Mouse (Mus musculus): ENCODE measurements at regions not wholly inside any gene's neighbourhood (a gene's known extent, or its start where the extent isn't known, plus 50 kb on each side); places are given as distances from the start of the nearest gene placed in this dataset.

DNA sequence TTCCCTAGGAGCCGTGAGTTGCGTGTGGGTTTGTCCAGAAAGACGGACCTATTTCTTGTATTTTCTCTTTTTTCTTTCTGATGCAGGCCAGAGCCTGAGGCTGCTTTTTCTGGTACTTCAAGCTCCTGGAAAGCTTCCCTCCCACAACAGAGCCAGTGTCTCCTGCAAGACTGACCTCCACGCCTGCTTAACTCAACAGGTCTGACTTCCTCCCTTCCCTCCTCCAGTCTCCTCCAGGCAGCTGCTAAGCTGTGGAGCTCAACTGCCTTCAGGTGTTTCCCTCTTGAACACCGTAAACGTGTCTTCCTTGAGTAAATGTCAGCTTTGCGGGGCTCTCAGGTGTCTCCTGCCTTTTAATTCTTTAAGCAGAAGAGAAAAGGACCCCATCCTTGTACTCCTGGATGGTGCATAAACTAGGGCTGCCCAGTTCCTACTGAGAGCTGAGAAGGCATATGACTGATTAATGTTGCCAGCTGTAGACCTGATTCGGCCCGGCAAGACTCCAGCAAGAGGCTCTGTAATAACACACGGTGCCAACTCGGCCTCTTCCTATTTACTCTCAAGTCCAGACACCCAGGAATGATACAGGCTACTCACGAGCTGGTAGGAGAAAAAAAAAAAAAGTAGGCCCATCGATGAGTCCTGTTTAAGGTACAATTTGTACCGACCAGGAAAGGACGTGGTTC is 260.9 kb downstream of the 3100002H09Rik start:
- intact Hi-C loops (cut with DNase I): no loop called here

DNA sequence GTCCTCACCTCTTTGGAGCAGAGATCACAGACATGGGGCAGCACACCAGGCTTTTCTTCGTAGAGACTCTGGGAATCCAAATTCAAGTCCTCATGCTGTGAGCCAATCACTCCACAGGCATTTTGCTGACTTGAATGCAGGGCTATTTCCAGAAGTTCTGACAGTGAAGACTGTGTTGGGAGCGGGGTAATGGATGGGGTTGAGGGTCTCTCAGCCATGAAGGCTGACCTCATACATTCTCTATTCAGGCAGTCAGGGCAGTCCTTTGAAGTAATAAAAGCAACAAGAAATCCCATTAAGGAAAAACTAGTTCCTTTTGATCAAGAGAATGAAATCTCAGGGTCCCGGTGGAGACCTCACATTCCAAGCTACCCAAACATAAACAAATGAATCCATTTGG is 261.5 kb downstream of the 3100002H09Rik start:
- DNase-seq (ENCODE audit: low spot score in 2 of 2): no peak

More for the DNA sequence above, 260.9 kb downstream of the 3100002H09Rik start:
- no peak for DNase-seq (ENCODE audit: low spot score in 2 of 2)

DNA sequence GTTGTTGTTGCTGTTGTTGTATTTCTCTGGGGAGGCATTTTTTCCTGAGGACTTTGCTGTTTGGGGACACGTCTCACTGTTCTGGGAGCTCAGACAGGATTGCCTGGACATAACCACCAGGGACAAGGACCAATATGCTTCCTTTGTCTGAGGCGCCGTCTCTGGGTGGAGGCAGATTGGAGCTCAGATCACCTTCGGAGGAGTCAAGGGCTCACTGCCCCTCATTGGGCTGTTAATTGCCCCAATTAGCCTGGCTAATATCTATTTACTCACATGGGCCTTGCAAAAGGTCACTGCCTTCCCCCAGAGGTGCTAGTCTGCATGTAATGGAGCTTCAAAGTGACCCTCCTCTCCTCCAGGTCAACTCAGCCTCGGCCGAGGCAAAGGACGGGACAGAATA is 270.5 kb downstream of the 3100002H09Rik start:
- DNase-seq (ENCODE audit: low spot score in 2 of 2): no peak
- intact Hi-C loops (cut with DNase I): no loop called here

More for the DNA sequence above, 261.5 kb downstream of the 3100002H09Rik start:
- intact Hi-C loops (cut with DNase I): no loop called here

DNA sequence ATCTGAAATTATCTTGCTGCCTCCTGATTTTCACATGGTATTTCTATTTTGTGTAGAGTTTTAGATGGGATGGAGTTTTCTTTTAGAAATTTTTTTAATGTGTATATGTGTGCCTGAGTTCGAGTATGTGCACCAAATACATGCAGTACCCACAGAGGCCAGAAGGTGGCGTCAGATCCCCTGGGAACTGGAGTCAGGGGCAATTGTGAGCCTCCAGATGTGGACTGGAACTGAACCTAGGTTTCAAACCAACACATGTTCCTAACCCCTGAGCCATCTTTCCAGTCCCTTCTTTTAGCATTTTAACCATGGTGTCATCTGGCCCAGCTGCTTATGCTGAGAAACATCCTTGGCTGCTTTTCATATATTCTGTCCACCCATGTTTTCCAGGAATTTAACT is 274.9 kb downstream of the 3100002H09Rik start:
- intact Hi-C loops (cut with DNase I): no loop called here
- no peak for DNase-seq (ENCODE audit: low spot score in 2 of 2)

DNA sequence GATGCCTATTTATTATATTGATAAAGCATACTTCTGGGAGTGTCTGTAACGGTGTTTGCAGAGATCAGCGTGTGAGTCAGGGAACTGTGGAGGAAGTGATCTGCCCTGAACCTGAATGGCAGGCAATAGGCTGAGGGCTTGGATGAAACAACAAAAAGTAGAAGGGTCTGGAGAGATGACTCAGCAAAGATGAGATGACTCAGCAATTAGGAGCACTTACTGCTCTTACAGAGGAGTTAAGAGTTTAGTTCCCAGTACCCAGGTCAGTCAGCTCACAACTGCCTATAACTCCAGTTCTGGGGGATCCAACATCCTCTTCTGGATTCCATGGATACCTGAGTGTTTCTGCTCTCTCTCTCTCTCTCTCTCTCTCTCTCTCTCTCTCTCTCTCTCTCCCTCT is 277.6 kb downstream of the 3100002H09Rik start:
- intact Hi-C loops (cut with DNase I): no loop called here

DNA sequence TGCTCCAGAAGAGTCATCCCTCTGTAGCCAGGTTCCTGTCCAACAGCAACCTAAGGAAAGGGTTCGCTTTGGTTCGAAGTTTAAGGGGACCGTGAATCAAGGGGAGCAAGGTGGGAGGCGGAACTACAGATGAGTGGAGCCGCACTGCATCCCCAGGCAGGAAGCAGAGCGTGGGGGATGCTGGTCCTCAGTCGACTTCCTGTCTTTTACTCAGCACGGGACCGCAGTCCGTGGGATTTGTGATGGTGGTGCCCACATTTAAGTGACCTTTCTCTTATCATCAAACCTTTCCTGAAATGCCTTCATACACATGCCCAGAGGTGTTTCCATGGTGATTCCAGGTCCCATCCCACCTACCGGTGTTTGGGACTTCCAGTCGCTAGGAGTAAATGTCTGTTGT is 278.2 kb downstream of the 3100002H09Rik start:
- intact Hi-C loops (cut with DNase I): no loop called here
- no peak for DNase-seq (ENCODE audit: low spot score in 2 of 2)

More for the DNA sequence above, 277.6 kb downstream of the 3100002H09Rik start:
- DNase-seq (ENCODE audit: low spot score in 2 of 2): no peak

DNA sequence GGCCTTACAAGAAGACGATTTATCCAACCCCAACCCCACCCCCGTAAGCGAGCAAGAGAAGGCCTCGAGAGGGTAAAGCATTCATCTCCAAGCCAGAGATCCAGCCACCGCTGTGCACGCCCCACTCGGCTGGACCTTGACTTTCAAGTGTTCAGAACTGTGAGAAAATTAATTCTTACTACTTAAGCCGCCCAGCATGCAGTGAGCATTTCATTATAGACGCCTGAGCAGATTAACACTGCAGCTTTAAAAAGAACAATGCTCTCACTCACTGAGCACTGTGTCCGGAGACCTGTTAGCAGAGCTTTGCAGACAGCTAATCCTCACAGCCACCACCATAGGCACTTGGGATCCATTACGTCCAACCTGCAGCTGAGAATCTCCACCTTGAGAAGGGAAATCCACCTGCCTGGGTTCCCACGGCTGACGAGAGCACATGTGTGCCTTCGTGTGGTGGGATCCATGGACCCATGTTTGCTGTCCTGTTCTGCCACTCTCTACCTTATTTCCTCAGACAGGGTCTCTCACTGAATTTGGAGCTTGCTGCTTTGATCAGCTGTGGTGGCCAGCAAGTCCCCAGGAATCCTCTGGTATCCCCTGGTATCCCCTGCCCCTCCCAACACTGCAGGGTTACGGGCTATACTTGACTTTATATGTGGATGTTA is 281.4 kb downstream of the 3100002H09Rik start:
- no peak for DNase-seq (ENCODE audit: low spot score in 2 of 2)
- intact Hi-C loops (cut with DNase I): no loop called here

DNA sequence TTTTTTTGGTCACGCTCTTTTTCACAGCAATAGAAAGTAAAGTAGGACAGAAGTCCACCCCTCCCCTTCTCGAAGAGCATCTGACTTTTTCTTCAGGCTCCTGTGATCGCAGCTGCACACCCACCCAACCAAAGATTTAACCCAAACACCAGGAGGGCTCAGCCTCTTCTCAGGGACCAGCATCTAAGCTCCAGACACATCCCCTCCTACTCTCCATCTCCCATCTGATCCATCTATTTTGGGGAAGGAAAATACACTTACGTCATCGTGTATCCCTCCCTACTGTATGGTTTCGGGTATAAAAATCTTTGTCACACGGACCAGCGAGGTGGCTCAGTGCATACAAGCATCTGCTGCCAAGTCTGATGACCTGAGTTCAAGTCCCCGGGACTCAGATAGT is 284.3 kb downstream of the 3100002H09Rik start:
- peak; percentile 8 to 51 for DNase-seq (ENCODE audit: low spot score in 2 of 2)
- intact Hi-C loops (cut with DNase I): no loop called here

DNA sequence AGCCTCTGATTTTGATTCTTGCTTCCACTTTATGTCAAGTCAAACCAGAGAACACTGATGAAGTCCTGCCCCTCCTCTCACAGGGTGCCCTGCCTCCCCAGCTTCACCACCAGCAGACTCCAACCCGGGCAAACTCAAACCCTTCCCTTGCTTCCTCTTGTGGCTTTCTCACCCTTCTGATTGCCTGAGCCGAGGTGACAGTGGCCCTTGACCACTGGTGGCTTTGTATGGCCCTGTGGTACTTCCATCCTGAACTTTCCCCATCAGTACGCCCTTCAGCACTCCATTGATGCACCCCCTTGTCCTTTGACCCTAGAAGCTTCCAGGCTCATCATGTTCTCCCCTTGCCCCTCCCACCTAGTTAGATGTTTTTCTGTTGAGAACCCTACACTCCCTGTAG is 287.0 kb downstream of the 3100002H09Rik start:
- intact Hi-C loops (cut with DNase I): no loop called here

DNA sequence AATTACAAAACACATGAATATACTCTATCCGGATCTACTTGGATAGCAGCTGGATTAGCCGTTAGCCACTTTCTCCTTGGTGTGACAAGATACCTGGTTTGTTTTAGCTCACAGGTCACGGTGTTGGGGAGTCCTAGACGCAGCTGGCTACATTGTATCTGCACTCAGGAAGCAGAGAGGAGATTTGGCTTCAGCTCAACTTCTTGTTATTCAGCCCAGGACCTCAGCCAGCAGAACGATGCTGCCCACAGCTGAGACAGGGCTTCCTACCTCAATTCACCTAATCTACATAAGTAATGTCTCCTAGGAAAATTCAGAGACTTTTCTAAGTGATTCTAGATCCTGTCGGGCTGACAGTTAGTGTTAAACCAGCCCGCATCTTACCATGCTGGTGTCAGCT is 289.4 kb downstream of the 3100002H09Rik start:
- intact Hi-C loops (cut with DNase I): no loop called here
- no peak for DNase-seq (ENCODE audit: low spot score in 2 of 2)

More for the DNA sequence above, 287.0 kb downstream of the 3100002H09Rik start:
- no peak for DNase-seq (ENCODE audit: low spot score in 2 of 2)

DNA sequence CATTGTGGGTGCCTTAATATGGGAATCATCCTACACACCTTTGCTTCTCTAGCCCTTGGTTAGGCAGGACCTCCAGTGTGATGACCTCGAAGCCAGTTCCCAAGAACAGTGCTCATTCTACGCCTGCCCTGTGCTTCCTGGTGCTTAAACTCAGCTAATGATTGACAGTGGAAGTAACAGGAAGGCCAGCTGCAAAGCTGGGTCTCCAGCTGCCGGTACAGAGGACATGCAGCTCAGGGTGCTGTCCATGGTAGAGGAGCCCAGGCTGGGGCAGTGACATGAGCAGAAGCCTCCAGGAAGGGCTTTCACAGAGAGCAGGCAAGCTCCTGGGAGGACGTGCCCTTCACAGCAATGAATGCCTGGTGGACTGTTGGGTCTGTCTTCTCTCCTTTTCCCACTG is 293.6 kb downstream of the 3100002H09Rik start:
- intact Hi-C loops (cut with DNase I): no loop called here
- no peak for DNase-seq (ENCODE audit: low spot score in 2 of 2)

DNA sequence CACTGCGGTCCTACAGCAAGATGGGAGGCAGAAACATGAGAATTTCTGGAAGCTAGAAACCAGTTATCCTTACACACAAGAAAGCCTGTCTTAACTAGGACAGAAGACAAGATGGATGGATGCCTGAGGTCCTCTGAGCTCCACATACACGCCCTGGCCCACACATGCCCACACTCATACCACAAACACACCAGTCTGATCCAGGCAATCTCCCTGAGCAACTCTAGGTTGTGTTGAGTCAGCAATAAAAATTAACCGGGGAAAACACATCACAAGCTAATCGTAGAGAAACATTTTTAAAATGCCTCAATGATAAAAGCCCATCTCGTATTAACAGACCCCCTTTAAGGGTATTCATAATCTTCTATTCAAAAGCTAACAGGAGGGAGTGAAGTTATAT is 298.9 kb downstream of the 3100002H09Rik start:
- no peak for DNase-seq (ENCODE audit: low spot score in 2 of 2)
- intact Hi-C loops (cut with DNase I): no loop called here

DNA sequence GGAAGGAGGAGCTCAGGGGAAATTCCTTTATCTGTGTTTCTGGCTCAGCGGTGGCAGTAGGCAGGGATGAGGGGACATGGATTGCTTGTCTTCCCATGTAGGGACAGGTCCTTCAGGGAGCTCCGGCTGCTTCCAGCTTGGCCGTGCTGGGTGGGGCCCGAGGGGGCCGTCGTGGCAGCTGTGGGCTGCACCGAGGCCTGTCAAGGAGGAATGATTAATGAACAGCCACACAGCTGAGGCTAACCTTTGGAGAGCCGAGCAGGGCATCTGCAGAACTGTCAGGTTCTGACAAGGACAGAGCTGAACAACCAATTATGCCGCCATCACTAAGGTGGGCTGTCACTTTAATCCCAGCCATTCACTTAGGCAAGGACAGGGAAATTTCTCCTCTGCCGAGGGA is 300.0 kb downstream of the 3100002H09Rik start:
- intact Hi-C loops (cut with DNase I): no loop called here

DNA sequence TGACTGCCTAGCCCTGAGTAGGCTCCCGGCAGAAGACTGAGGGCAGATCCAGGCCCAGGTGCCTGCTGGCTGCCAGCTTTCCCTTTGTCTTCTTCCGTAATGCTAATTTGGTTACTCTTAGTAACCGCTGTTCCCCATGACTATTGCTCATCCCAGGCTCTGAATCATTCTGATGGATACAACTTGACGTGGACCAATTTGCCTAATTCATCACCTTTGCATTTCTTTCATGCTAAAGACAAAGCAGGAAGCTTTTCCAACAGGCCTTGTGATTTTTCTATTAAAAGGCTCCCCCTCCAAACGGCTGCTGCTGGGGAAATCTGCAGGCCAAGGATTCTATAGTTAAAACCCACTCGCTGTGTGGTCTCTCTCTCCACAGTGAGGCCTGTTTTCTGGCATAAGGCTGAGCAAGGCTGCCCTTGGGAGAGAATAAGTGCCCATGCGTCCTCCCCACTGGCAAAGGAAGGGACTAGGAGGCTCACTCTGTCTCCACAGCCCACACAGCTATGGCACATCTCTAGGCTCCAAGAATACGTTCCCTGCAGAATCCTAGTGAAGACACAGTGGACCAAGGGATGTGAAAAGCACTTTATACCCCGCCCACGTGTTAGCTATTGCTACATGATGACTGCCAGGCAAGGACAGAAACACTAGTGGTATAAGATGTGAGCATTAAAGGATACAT is 304.6 kb downstream of the 3100002H09Rik start:
- intact Hi-C loops (cut with DNase I): no loop called here
- peak; percentile 10 to 14 for DNase-seq (ENCODE audit: low spot score in 2 of 2)

More for the DNA sequence above, 300.0 kb downstream of the 3100002H09Rik start:
- no peak for DNase-seq (ENCODE audit: low spot score in 2 of 2)

DNA sequence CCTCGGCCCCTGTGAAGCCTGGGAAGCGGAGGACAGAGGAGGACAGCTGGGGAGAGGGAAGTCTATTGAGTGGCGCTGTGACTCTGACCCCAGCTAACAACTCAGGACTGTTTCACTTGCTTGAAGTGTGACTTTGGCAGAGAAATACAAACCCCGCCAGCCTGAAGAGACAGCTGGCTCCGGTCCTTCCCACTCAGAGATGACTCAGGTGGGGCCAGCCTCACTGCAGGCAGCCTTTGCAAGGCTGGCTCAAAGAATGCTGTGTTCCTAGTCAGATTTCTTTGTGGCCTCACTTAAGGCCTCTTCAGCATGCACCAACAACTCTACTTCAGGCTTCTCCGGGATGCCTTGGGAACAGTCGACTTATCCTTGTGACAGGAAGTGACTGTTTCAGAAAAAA is 307.7 kb downstream of the 3100002H09Rik start:
- intact Hi-C loops (cut with DNase I): no loop called here
- DNase-seq (ENCODE audit: low spot score in 2 of 2): peak; percentile 38 to 47

DNA sequence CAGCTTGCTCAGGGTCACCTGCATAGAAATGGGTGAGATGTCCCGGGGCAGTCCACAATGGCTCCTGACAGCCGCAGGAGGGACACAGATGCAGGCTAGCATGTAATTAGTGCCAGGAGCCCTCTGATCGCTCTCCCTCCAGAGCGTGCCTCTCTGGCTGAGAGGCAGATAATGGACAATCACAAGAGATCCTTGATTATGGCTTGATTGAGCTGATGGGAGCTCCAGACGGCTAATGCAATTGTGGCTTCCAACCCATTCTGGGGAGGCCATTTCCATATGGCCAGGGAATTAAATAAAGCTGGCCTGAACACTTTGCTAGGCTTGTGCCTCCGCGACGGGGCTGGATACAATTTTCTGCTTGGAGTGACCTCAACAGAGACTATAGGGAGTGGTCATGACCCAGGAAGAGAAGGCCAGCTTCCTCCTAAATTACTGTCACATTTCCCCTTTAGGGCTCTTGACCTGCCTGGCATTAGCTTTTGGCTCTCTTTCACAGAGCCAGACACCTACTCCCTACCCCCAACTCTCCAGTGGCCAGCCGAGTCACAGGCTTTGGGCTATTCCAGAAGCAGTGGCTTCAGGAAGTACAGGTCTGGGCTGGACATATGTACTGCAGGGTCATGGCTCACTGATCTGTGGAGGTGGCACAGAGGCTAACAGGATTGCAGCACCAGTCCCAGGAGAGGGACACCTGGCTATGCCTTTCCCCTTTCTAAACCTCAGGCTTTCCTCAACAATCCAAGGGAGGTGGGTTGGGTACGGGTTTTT is 311.8 kb downstream of the 3100002H09Rik start:
- intact Hi-C loops (cut with DNase I): no loop called here
- no peak for DNase-seq (ENCODE audit: low spot score in 2 of 2)

DNA sequence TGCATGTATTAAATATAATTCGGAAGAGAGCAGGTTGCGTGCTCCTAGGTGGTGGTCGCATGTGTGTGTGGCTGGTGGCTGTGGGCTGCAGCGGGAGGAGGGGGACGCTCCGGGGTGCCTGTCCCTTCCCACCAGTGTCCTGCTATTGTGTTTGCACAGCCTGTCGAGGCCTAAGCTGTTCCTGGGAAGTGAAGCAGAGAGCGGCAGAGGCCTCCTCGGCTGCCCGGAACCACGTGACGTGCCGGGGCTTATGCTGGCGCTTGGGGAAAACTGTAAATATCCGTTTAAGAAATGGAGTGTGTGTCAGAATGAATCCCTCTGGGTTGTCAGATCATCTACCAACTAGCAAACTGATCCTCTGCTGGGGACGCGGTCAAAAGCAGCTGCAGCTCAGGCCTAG is 318.3 kb downstream of the 3100002H09Rik start:
- no peak for DNase-seq (ENCODE audit: low spot score in 2 of 2)
- intact Hi-C loops (cut with DNase I): no loop called here

DNA sequence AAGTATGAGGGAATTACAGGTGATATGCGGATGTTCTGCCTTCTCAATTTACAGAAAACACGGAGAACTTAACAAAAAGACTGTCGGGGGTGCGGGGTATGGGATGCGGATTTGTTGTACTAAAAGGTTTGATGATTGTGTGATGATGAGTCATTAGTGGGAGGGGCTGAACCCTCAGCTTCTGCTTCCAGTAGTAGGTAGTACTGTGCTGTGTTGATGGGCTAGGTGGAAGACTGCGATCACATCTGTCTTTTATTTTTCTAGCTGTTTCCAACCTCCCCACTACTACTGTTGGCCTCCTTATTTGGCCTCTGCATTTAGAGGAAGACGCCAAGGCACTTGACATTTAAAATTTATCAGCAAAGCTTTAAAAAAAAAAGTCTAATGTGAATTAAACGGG is 318.8 kb downstream of the 3100002H09Rik start:
- intact Hi-C loops (cut with DNase I): no loop called here
- DNase-seq (ENCODE audit: low spot score in 2 of 2): no peak

DNA sequence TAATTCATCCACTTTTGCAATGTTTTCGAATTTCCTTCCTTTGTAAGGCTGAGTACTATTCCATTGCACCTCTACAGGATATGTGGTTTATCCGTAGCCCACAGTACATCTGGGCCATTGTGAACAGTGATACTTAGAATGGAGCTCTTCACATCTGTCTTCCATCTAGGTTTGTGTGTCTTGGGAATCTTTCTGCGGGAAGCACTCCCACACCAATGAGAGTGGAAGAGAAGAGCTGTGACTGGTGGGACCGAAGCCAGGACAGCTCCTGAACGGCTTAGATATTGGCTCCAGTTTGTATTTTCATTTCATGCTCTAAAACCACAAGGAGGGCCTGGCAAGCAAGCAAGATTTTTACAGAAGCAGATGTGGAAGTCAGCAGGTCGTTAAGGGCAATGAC is 323.1 kb downstream of the 3100002H09Rik start:
- no peak for DNase-seq (ENCODE audit: low spot score in 2 of 2)
- intact Hi-C loops (cut with DNase I): no loop called here

DNA sequence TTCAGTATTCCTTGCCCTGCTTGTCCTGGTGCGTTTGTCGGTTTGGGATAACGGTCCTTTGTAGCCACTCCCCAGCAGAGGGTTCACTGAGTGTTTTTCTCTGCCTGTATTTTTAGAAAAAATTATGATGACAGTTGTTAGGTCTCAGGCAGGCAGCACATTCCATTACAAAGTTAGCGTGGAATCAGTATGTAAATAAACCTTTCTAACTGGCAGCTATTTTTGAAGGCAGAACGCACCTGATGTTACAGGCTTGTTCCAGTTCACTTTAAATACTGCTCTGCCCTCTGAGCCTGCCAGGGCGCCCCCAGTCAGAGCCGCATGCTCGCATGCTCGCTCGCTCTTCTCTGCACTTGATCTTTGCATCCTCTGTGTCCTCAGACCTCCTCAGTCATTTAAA is 331.9 kb downstream of the 3100002H09Rik start:
- intact Hi-C loops (cut with DNase I): no loop called here
- DNase-seq (ENCODE audit: low spot score in 2 of 2): no peak
